Mouse (Mus musculus) spleen, adult 2 months (tissue): Measurements from ENCODE around the gene Tpcn1.

Experiments used
- CTCF ChIP-seq: fragments of 200-500 bp; IDR thresholded peaks from 2 replicates; pipeline ENCODE4 v1.5.1; 2011; ENCODE audit warnings: mild to moderate bottlenecking, inconsistent platforms; ENCODE audit not compliant: insufficient read depth, insufficient read length, insufficient replicate concordance; ENCODE audit errors: extremely low read depth
- POLR2A ChIP-seq: fragments of 200-500 bp; IDR thresholded peaks from 2 replicates; pipeline ENCODE4 v1.6.1; 2011; ENCODE audit warnings: low read depth, low read length, inconsistent platforms

GRCm38 (mm10) chr5:120610906-120611305 lies 22.4 kb upstream of the Tpcn1 start:
- TF ChIP-seq CTCF: no peak
- TF ChIP-seq POLR2A: no peak
